Mouse (Mus musculus): Measurements from ENCODE around the gene Gm29049. TPM values are rescaled to one million over a fixed set of nuclear protein-coding genes. Genes with fewer than 3 reads are reported as not detected.
"Not testable (repeated sequence)": the region's sequence is repeated elsewhere in the genome, so short reads cannot be mapped to it uniquely, and the experiment has no call there.

The Gm29049 gene
- not detected in 2 replicates for polyA plus RNA-seq (2015; fragmentation: Nextera tagmentation; extraction: Ambion mirVana)

- not testable (repeated sequence) for H3K27ac ChIP-seq; ATAC-seq; H3K36me3 ChIP-seq; H3K4me2 ChIP-seq (replicated peaks); H3K9ac ChIP-seq; H3K27me3 ChIP-seq (replicated peaks); H3K4me1 ChIP-seq (replicated peaks); H3K9me3 ChIP-seq; H3K4me3 ChIP-seq (replicated peaks)
- no CpG with 5 or more reads among the region's 3 CpGs for WGBS
Observed at GRCm38 (mm10) chrY:7997068-7997467, at the start of gene Gm29049. Gm29049 (minus strand) TSS chrY:7997168.

Other genes with a start within 250 kb of the Gm29049 start
- gene Gm20825, start 74.3 kb upstream of the Gm29049 start, polyA plus RNA-seq (2015; fragmentation: Nextera tagmentation; extraction: Ambion mirVana): not detected in 2 replicates

Data from intestine, embryonic 15.5 days (tissue).